Mouse (Mus musculus): ENCODE data around the gene Olfr920.

- TF ChIP-seq CTCF (IDR thresholded peaks at IDR 0.05; ENCODE audit: borderline replicate concordance, insufficient read depth, low read depth, low read length) (no peak), POLR2A (IDR thresholded peaks at IDR 0.05; ENCODE audit: borderline replicate concordance, insufficient read depth, low read length) (no peak)
These were observed 7.3 kb upstream of the Olfr920 start for GRCm38 (mm10) chr9:38744619-38745315.

All from cerebellum, adult 2 months (tissue).